ENCODE assay signal across 8 mouse cellular contexts in genomic region chr1:95314229-95314555, GRCm38 (mm10). TPM values are rescaled to one million over a fixed set of nuclear protein-coding genes. Genes with fewer than 3 reads are reported as not detected.
DNase-seq lines count a peak whose midpoint lies in the region; ATAC-seq and TF ChIP-seq lines count a peak whose summit lies in the region.

No protein-coding gene starts in this region.

- no peaks in the 10 kb centered on the region for H3K9me3 ChIP-seq in lung, embryonic 14.5 days (ENCODE audit: low read depth, low read length)
- H3K9me3 ChIP-seq in limb, embryonic 14.5 days (ENCODE audit: control insufficient read depth, low read length): no peaks in the 10 kb centered on the region

- ATAC-seq in lung, embryonic 14.5 days (ENCODE audit: insufficient read depth): no peak
- ATAC-seq in limb, embryonic 14.5 days (ENCODE audit: low FRiP score, low read depth): no peak

- peak overlapping the region; percentile 94 for H3K4me2 ChIP-seq in lung, embryonic 14.5 days
- H3K4me2 ChIP-seq in limb, embryonic 14.5 days (replicated peaks; ENCODE audit: low read depth, low read length, severe bottlenecking): peak overlapping the region; percentile 81

- H3K9ac ChIP-seq in lung, embryonic 14.5 days: peak overlapping the region; percentile 85
- peak overlapping the region; percentile 80 for H3K9ac ChIP-seq in limb, embryonic 14.5 days (ENCODE audit: low read depth, low read length, severe bottlenecking)

- no peak for TF ChIP-seq POLR2A in cerebellum, adult 2 months (IDR thresholded peaks at IDR 0.05; ENCODE audit: borderline replicate concordance, insufficient read depth, low read length)
- no peak for TF ChIP-seq POLR2A in embryonic fibroblast, embryonic 13.5 days (IDR thresholded peaks at IDR 0.05; ENCODE audit: low read depth, low read length)
- no peak for TF ChIP-seq POLR2A in limb, embryonic 14.5 days (IDR thresholded peaks at IDR 0.05; ENCODE audit: borderline replicate concordance, extremely low read depth, insufficient read depth, insufficient read length)

- peaks cover 2% of the 10 kb centered on the region; the same call in 1 of the 2 replicates for H3K4me1 ChIP-seq in cerebellum, adult 2 months (ENCODE audit: control insufficient read depth, insufficient read depth, low read length)
- no peaks in the 10 kb centered on the region for H3K4me1 ChIP-seq in lung, embryonic 14.5 days (ENCODE audit: insufficient read depth)
- H3K4me1 ChIP-seq in embryonic fibroblast, embryonic 13.5 days (ENCODE audit: control insufficient read depth, insufficient read depth, low read length): no peaks in the 10 kb centered on the region
- H3K4me1 ChIP-seq in limb, embryonic 14.5 days (ENCODE audit: control insufficient read depth, insufficient read depth, low read length): peaks cover 5% of the 10 kb centered on the region; the same call in 1 of the 2 replicates

- no peaks in the 10 kb centered on the region for H3K27me3 ChIP-seq in cerebellum, adult 2 months (ENCODE audit: control insufficient read depth, insufficient read depth, low read length)
- no peaks in the 10 kb centered on the region for H3K27me3 ChIP-seq in lung, embryonic 14.5 days (ENCODE audit: insufficient read depth, low read length)
- H3K27me3 ChIP-seq in limb, embryonic 14.5 days (ENCODE audit: control insufficient read depth, insufficient read depth, low read length): no peaks in the 10 kb centered on the region

- under 1% methylated on average over 6 of the region's 6 CpGs for WGBS in cerebellum, adult 2 months
- 0% methylated on average over 6 of the region's 6 CpGs for WGBS in lung, embryonic 14.5 days
- 1% methylated on average over 6 of the region's 6 CpGs for WGBS in limb, embryonic 14.5 days

- no peak for TF ChIP-seq CTCF in cerebellum, adult 2 months (IDR thresholded peaks at IDR 0.05; ENCODE audit: borderline replicate concordance, insufficient read depth, low read depth, low read length)
- no peak for TF ChIP-seq CTCF in lung, embryonic 14.5 days (IDR thresholded peaks at IDR 0.05; ENCODE audit: low read depth)
- TF ChIP-seq CTCF in embryonic fibroblast, embryonic 13.5 days (IDR thresholded peaks at IDR 0.05; ENCODE audit: borderline replicate concordance, insufficient read depth, low read length): no peak

- DNase-seq in cerebellum, adult 2 months: no peak
- no peak for DNase-seq in cerebellum, postnatal 10 days
- peak; percentile 32 for DNase-seq in lung, embryonic 14.5 days
- DNase-seq in lung, postnatal 36 days: no peak
- no peak for DNase-seq in limb, embryonic 14.5 days (ENCODE audit: low spot score)
- DNase-seq in retina, postnatal 1 day: peak; percentile 65
- DNase-seq in adrenal gland, postnatal 4 days (ENCODE audit: low spot score in 2 of 2): no peak

- H3K36me3 ChIP-seq in lung, embryonic 14.5 days (ENCODE audit: insufficient read depth): no peaks in the 10 kb centered on the region
- H3K36me3 ChIP-seq in limb, embryonic 14.5 days (ENCODE audit: control insufficient read depth, insufficient read depth, low read length): no peaks in the 10 kb centered on the region

- peak overlapping the region; percentile 76 for H3K27ac ChIP-seq in cerebellum, adult 2 months (ENCODE audit: insufficient read depth, low read length)
- H3K27ac ChIP-seq in lung, embryonic 14.5 days (ENCODE audit: low read depth): peak overlapping the region; percentile 84
- H3K27ac ChIP-seq in embryonic fibroblast, embryonic 13.5 days (ENCODE audit: insufficient read depth, low read length): no peak overlapping the region
- no peak overlapping the region for H3K27ac ChIP-seq in limb, embryonic 14.5 days (replicated peaks; ENCODE audit: low read depth, low read length)

- H3K4me3 ChIP-seq in cerebellum, adult 2 months (replicated peaks; ENCODE audit: insufficient read depth, low read depth, low read length): peak overlapping the region; percentile 70
- peak overlapping the region; percentile 86 for H3K4me3 ChIP-seq in lung, embryonic 14.5 days (ENCODE audit: low read depth, low read length)
- H3K4me3 ChIP-seq in embryonic fibroblast, embryonic 13.5 days (ENCODE audit: insufficient read depth, low read length): peak overlapping the region; percentile 58
- H3K4me3 ChIP-seq in limb, embryonic 14.5 days (replicated peaks; ENCODE audit: low read length): peak overlapping the region; percentile 65

RNA-seq across cellular contexts. Expression of gene Fam174a, which starts 0.8 kb away (rescaled TPM):
- 39.2 and 41.5 TPM in 2 replicates for polyA plus RNA-seq in cerebellum, adult 2 months (2012; rRNA removed)
- 29.5 and 30.6 TPM in 2 replicates for polyA plus RNA-seq in lung, embryonic 14.5 days (2014; fragmentation: Nextera tagmentation; extraction: Ambion mirVana)
- polyA plus RNA-seq in embryonic fibroblast, embryonic 13.5 days (2011; ENCODE audit: insufficient read length, low read depth, missing spikeins): 9.5 and 11.2 TPM in 2 replicates
- polyA plus RNA-seq in limb, embryonic 14.5 days (2012; rRNA removed): 14.7 and 14.8 TPM in 2 replicates
- polyA plus RNA-seq in limb, embryonic 14.5 days (2014; fragmentation: Nextera tagmentation; extraction: Ambion mirVana): 24.5 and 25.7 TPM in 2 replicates
- 10 to 100 TPM; 31.1 to 32.5 TPM for total RNA-seq in adrenal gland, postnatal 4 days (2021)

Comparison
In these comparisons a context has a peak if more than half of its experiments do, and no peak if none do; other contexts are left out.
1. DNase-seq: peak in lung, embryonic 14.5 days (single experiment) and retina, postnatal 1 day (single experiment); none in cerebellum, adult 2 months (0 of 2), cerebellum, postnatal 10 days (0 of 2), lung, postnatal 36 days (single experiment), limb, embryonic 14.5 days (single experiment) and adrenal gland, postnatal 4 days (0 of 2).
2. H3K27ac ChIP-seq: peak in cerebellum, adult 2 months (single experiment) and lung, embryonic 14.5 days (single experiment); none in embryonic fibroblast, embryonic 13.5 days (single experiment) and limb, embryonic 14.5 days (single experiment).
3. Peak in every context shown above with its lines, with median percentiles within 50 percentile points of each other: H3K4me3 ChIP-seq.